11 mouse cellular contexts compared by ENCODE assay signal in the genomic region with DNA sequence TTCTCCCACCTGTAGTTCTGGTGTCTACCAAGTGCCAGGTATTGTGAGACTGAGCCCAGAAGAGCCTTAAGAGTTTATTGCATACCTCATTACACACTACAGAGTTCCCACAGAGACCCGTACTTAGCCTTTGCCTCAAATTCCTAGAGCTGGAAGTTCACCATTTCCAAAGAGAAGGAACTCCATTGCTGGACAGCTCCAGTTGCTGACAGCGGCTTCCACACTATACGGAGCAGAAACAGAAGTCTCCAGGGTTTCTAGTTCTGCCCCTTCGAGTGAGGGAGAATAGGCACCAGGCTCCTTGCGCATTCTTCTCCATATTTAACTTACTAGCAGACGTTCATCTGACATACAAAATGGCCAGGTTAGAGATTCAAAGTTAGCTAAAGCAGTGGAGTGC. TPM values are rescaled to one million over a fixed set of nuclear protein-coding genes. Genes with fewer than 3 reads are reported as not detected.
A peak's percentile ranks its signal among the peaks of the same experiment; 100 is the strongest.
DNase-seq lines count a peak whose midpoint lies in the region; ATAC-seq lines count a peak whose summit lies in the region.
"Had no signal": no experiment of that assay in that cellular context is flagged by ENCODE, and none has a peak within 500 bp of the region (broad histone marks: within the 10 kb centered on the region; RNA-seq: fewer than 3 reads in every experiment).

No protein-coding gene starts in this region.

- H3K4me2 ChIP-seq in forebrain, embryonic 13.5 days, result peak overlapping the region; percentile 98
- H3K4me2 ChIP-seq in forebrain, embryonic 12.5 days, result no peak overlapping the region; the same call in 1 of the 2 replicates
- no peak overlapping the region for H3K4me2 ChIP-seq in midbrain, embryonic 11.5 days
- no peak overlapping the region for H3K4me2 ChIP-seq in limb, embryonic 11.5 days (ENCODE audit: low read depth, severe bottlenecking)

- H3K27ac ChIP-seq in forebrain, embryonic 13.5 days, result no peak overlapping the region
- H3K27ac ChIP-seq in forebrain, embryonic 12.5 days, result no peak overlapping the region
- no peak overlapping the region for H3K27ac ChIP-seq in midbrain, embryonic 11.5 days (ENCODE audit: low read depth, low read length)
- no peak overlapping the region for H3K27ac ChIP-seq in midbrain, embryonic 10.5 days (replicated peaks)
- no peak overlapping the region for H3K27ac ChIP-seq in limb, embryonic 11.5 days (replicated peaks; ENCODE audit: low read depth, low read length)
- H3K27ac ChIP-seq: lung, embryonic 15.5 days had no signal

- no peak overlapping the region for H3K9ac ChIP-seq in forebrain, embryonic 13.5 days
- H3K9ac ChIP-seq in forebrain, embryonic 12.5 days, result no peak overlapping the region
- no peak overlapping the region for H3K9ac ChIP-seq in midbrain, embryonic 11.5 days (ENCODE audit: low read length)
- H3K9ac ChIP-seq in limb, embryonic 11.5 days (ENCODE audit: low read length), result no peak overlapping the region
- H3K9ac ChIP-seq: lung, embryonic 15.5 days had no signal

- H3K4me3 ChIP-seq in forebrain, embryonic 13.5 days, result peak overlapping the region; percentile 72; the same call in 1 of the 2 replicates
- H3K4me3 ChIP-seq in forebrain, embryonic 12.5 days (replicated peaks), result no peak overlapping the region
- H3K4me3 ChIP-seq in midbrain, embryonic 11.5 days (ENCODE audit: low read depth, low read length), result no peak overlapping the region
- H3K4me3 ChIP-seq in midbrain, embryonic 10.5 days, result no peak overlapping the region
- H3K4me3 ChIP-seq in limb, embryonic 11.5 days (ENCODE audit: low read depth, low read length), result no peak overlapping the region

- H3K36me3 ChIP-seq in forebrain, embryonic 13.5 days (ENCODE audit: poor library complexity, severe bottlenecking), result no peaks in the 10 kb centered on the region
- no peaks in the 10 kb centered on the region for H3K36me3 ChIP-seq in forebrain, embryonic 12.5 days (replicated peaks)
- H3K36me3 ChIP-seq in midbrain, embryonic 11.5 days (ENCODE audit: control insufficient read depth, insufficient read depth, low read length), result no peaks in the 10 kb centered on the region
- H3K36me3 ChIP-seq in midbrain, embryonic 10.5 days, result 0 out of 2 replicates have a peak, but pooled peaks cover 2% of the 10 kb centered on the region
- no peaks in the 10 kb centered on the region for H3K36me3 ChIP-seq in limb, embryonic 11.5 days (ENCODE audit: control insufficient read depth, insufficient read depth, low read length)
- H3K36me3 ChIP-seq: lung, embryonic 15.5 days had no signal

- WGBS in forebrain, embryonic 13.5 days, result 48% methylated on average over 6 of the region's 6 CpGs
- 57% methylated on average over 6 of the region's 6 CpGs for WGBS in forebrain, embryonic 12.5 days
- 45% methylated on average over 6 of the region's 6 CpGs for WGBS in midbrain, embryonic 11.5 days
- WGBS in midbrain, embryonic 10.5 days, result 52% methylated on average over 6 of the region's 6 CpGs
- WGBS in limb, embryonic 11.5 days, result 37% methylated on average over 6 of the region's 6 CpGs

- H3K27me3 ChIP-seq in forebrain, embryonic 13.5 days, result peaks cover 43% of the 10 kb centered on the region
- H3K27me3 ChIP-seq in forebrain, embryonic 12.5 days, result peaks cover 52% of the 10 kb centered on the region
- peaks cover 32% of the 10 kb centered on the region for H3K27me3 ChIP-seq in midbrain, embryonic 11.5 days (ENCODE audit: control insufficient read depth, insufficient read depth, low read length)
- H3K27me3 ChIP-seq in midbrain, embryonic 10.5 days (ENCODE audit: low read depth, poor library complexity, severe bottlenecking), result peaks cover 58% of the 10 kb centered on the region
- peaks cover 30% of the 10 kb centered on the region for H3K27me3 ChIP-seq in limb, embryonic 11.5 days (ENCODE audit: control insufficient read depth, insufficient read depth, low read length)

- H3K4me1 ChIP-seq in forebrain, embryonic 13.5 days, result peaks cover 8% of the 10 kb centered on the region
- H3K4me1 ChIP-seq in forebrain, embryonic 12.5 days, result peaks cover 17% of the 10 kb centered on the region
- peaks cover 4% of the 10 kb centered on the region for H3K4me1 ChIP-seq in midbrain, embryonic 11.5 days (ENCODE audit: control insufficient read depth, insufficient read depth, low read length)
- H3K4me1 ChIP-seq in midbrain, embryonic 10.5 days, result peaks cover 24% of the 10 kb centered on the region
- H3K4me1 ChIP-seq in limb, embryonic 11.5 days (ENCODE audit: control insufficient read depth, insufficient read depth, low read length), result no peaks in the 10 kb centered on the region; the same call in 1 of the 2 replicates

- H3K9me3 ChIP-seq in forebrain, embryonic 13.5 days (replicated peaks), result no peaks in the 10 kb centered on the region
- H3K9me3 ChIP-seq in forebrain, embryonic 12.5 days, result peaks cover 3% of the 10 kb centered on the region; the same call in 1 of the 2 replicates
- peaks cover 4% of the 10 kb centered on the region; the same call in 1 of the 2 replicates for H3K9me3 ChIP-seq in midbrain, embryonic 11.5 days (ENCODE audit: control insufficient read depth, low read length)
- peaks cover 10% of the 10 kb centered on the region; the same call in 1 of the 2 replicates for H3K9me3 ChIP-seq in midbrain, embryonic 10.5 days (replicated peaks)
- 0 out of 2 replicates have a peak, but pooled peaks cover 3% of the 10 kb centered on the region for H3K9me3 ChIP-seq in limb, embryonic 11.5 days (ENCODE audit: control insufficient read depth, low read length)
- H3K9me3 ChIP-seq: lung, embryonic 15.5 days had no signal

- peak; percentile 84 for DNase-seq in midbrain, embryonic 11.5 days (ENCODE audit: low spot score, missing footprints)
- DNase-seq in midbrain, embryonic 10.5 days (ENCODE audit: low spot score), result no peak
- DNase-seq in limb, embryonic 11.5 days (ENCODE audit: low spot score), result peak; percentile 54
- DNase-seq in liver, result no peak
- no peak for DNase-seq in B cell, adult 2 months
- no peak for DNase-seq in gastrocnemius, postnatal 36 days
- DNase-seq: thymus, postnatal 4 days had no signal

- no peak for ATAC-seq in forebrain, embryonic 13.5 days
- ATAC-seq in forebrain, embryonic 12.5 days (ENCODE audit: low FRiP score), result no peak
- no peak for ATAC-seq in midbrain, embryonic 11.5 days (ENCODE audit: low FRiP score)
- no peak for ATAC-seq in limb, embryonic 11.5 days (ENCODE audit: insufficient number of reproducible peaks, low FRiP score, low TSS enrichment, low read depth)

- intact Hi-C loops in gastrocnemius, postnatal 36 days (cut with DNase I), result no loop called here

RNA-seq across cellular contexts. Expression of a gene that starts 2.0 kb away (rescaled TPM):
- polyA plus RNA-seq in forebrain, embryonic 13.5 days (2015; fragmentation: Nextera tagmentation; extraction: Ambion mirVana), result 0.61 and 0.65 TPM in 2 replicates
- 0.36 and 0.92 TPM in 2 replicates for polyA plus RNA-seq in forebrain, embryonic 12.5 days (2016; fragmentation: Nextera tagmentation; extraction: Ambion mirVana)
- 0.26 and 0.28 TPM in 2 replicates for polyA plus RNA-seq in midbrain, embryonic 11.5 days (2014; fragmentation: Nextera tagmentation; extraction: Ambion mirVana)
- 0.27 and 0.53 TPM in 2 replicates for polyA plus RNA-seq in midbrain, embryonic 10.5 days (2016; fragmentation: Nextera tagmentation; extraction: Ambion mirVana)
- 0.17 and 0.48 TPM in 2 replicates for polyA plus RNA-seq in limb, embryonic 11.5 days (2014; fragmentation: Nextera tagmentation; extraction: Ambion mirVana)
- not detected for total RNA-seq in gastrocnemius, postnatal 36 days (2021)
- total RNA-seq: granulocyte monocyte progenitor cell, adult 5-6 weeks had no signal

RNA-seq across cellular contexts. Expression of a gene that starts 54.1 kb away (rescaled TPM):
- 0.79 TPM in 1 of 2 replicates, not detected in the other for polyA plus RNA-seq in forebrain, embryonic 13.5 days (2015; fragmentation: Nextera tagmentation; extraction: Ambion mirVana)
- polyA plus RNA-seq in forebrain, embryonic 12.5 days (2016; fragmentation: Nextera tagmentation; extraction: Ambion mirVana), result 2.7 and 3.8 TPM in 2 replicates
- polyA plus RNA-seq in midbrain, embryonic 11.5 days (2014; fragmentation: Nextera tagmentation; extraction: Ambion mirVana), result 0.04 TPM in 1 of 2 replicates, not detected in the other
- polyA plus RNA-seq in midbrain, embryonic 10.5 days (2016; fragmentation: Nextera tagmentation; extraction: Ambion mirVana), result 0.39 and 0.45 TPM in 2 replicates
- polyA plus RNA-seq in limb, embryonic 11.5 days (2014; fragmentation: Nextera tagmentation; extraction: Ambion mirVana), result 4.6 and 5.8 TPM in 2 replicates
- not detected for total RNA-seq in gastrocnemius, postnatal 36 days (2021)
- total RNA-seq: granulocyte monocyte progenitor cell, adult 5-6 weeks had no signal

Comparison
In these comparisons a context has a peak if more than half of its experiments do, and no peak if none do; other contexts are left out.
1. DNase-seq: peak in midbrain, embryonic 11.5 days (single experiment) and limb, embryonic 11.5 days (single experiment); none in midbrain, embryonic 10.5 days (single experiment), liver (single experiment), B cell, adult 2 months (0 of 2) and gastrocnemius, postnatal 36 days (0 of 2).